Mouse (Mus musculus): Measurements from ENCODE around the gene Eloa. TPM values are rescaled to one million over a fixed set of nuclear protein-coding genes. Genes with fewer than 3 reads are reported as not detected.

The Eloa gene
- polyA plus RNA-seq, 1 experiment from 2014 or later: 36.4 TPM

DNA sequence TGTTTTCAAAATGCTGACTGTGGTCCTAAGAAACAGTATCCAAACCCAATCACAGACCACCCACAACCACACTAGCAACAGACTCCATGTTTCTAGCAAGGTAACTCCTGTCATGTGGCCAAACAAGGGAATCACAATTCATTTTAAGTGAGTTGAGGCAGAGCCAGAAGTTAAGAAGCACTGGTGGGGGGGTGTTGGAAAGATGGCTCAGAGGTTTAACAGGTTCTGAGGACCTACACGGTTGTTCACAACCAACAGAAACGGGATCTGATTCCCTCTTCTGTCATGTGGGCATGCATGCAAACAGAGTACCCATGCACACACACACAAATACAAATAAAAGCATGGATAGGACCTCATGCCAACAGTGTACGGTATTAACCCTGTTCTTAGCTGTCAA, 30.5 kb upstream of the Eloa start:
- Histone ChIP-seq H3K9me3 (no peaks in the 10 kb centered on the region), H3K27me3 (replicated peaks) (no peaks in the 10 kb centered on the region), H3K4me2 (peak overlapping the region; percentile 87), H3K27ac (no peak overlapping the region; the same call in 1 of the 2 replicates), H3K9ac (peak overlapping the region; percentile 99), H3K4me1 (peaks cover 21% of the 10 kb centered on the region), H3K4me3 (replicated peaks) (peak overlapping the region; percentile 71), H3K36me3 (peaks cover 40% of the 10 kb centered on the region)
- 2% methylated on average over 3 of the region's 3 CpGs for WGBS
- no peak for ATAC-seq (ENCODE audit: insufficient read depth, low FRiP score, low read depth)

DNA sequence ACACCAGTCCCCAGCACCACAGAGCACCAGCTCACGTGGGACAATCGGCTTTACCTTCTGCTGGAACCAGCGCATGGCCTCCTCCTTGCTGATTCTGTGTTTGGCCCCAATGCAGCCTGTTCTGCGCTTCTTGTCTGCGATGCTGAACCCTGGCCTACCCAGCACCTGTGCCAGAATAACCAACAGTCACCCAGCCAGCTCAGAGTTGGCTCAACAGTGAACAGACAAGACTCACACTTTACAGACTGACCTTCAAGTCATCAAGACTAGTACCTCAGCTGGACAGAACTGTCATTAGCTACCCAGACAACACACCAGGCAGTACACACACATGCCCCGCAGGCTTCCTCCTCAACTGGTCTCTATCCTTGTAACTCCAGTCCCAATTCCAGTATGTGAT, 28.7 kb upstream of the Eloa start:
- no peak overlapping the region for H3K9ac ChIP-seq
- peaks cover 21% of the 10 kb centered on the region for H3K4me1 ChIP-seq
- no peak overlapping the region for H3K4me2 ChIP-seq
- H3K9me3 ChIP-seq: no peaks in the 10 kb centered on the region
- 91% methylated on average over 6 of the region's 6 CpGs for WGBS
- peaks cover 49% of the 10 kb centered on the region for H3K36me3 ChIP-seq
- H3K27ac ChIP-seq: no peak overlapping the region
- H3K27me3 ChIP-seq (replicated peaks): no peaks in the 10 kb centered on the region
- ATAC-seq (ENCODE audit: insufficient read depth, low FRiP score, low read depth): no peak
- no peak overlapping the region for H3K4me3 ChIP-seq (replicated peaks)

DNA sequence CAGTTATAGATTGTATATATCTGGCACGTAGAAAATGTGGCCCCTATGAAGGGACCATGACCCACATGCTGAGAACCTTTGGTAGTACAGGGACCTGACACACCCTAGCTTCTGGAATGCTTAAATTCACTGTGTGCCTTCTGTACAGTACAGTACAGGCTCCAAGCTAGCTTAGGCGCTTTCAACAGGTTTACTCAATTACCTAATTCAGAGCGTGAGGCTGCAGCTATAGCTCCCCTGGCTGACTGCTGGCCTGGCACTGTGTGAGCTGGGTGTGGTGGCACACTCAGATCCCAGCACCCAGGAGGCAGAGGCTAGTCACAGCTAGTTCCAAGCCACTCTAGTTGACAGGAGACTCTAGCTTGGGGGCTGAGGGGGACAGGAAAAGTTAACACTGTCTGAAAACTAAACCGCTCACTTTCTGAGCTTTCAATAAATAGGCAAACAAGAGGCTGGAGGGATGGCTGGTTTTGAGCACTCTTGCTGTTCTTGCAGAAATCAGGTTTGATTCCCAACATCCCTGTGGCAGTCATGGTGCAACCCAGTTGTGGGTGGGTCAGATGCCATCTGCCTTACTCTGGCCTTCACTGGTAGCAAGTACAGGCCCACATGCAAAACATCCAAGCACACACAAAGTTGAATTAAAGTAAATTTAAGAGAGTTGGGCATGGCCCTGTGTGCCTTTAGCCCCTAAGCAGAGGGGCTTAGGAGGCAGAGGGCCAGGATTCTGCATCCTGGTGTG, 26.9 kb upstream of the Eloa start:
- Histone ChIP-seq H3K4me2 (no peak overlapping the region), H3K27ac (no peak overlapping the region), H3K4me3 (replicated peaks) (no peak overlapping the region), H3K27me3 (replicated peaks) (no peaks in the 10 kb centered on the region), H3K9ac (no peak overlapping the region), H3K9me3 (no peaks in the 10 kb centered on the region), H3K36me3 (peaks cover 52% of the 10 kb centered on the region), H3K4me1 (peaks cover 21% of the 10 kb centered on the region)
- 62% methylated on average over 4 of the region's 4 CpGs for WGBS
- peak; percentile 37 for ATAC-seq (ENCODE audit: insufficient read depth, low FRiP score, low read depth)

DNA sequence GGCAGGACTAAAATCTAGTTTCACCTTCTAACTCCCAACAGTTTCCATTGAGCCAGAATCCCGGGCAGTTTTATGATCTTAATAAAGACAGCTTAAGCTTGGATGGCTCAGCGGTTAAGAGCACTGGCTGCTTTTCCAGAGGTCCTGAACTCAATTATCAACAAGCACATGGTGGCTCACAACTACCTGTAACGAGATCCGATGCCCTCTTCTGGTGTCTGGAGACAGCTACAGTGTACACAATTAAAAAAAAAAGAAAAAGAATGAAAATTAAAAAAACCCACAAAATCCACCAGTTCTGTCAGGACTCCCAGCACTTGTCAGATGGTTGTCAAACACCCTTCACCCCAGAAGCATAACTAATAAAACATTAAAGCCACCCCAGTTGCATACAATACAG, 26.1 kb upstream of the Eloa start:
- Histone ChIP-seq H3K4me3 (replicated peaks) (no peak overlapping the region), H3K36me3 (peaks cover 52% of the 10 kb centered on the region), H3K27ac (no peak overlapping the region), H3K4me1 (peaks cover 21% of the 10 kb centered on the region), H3K9ac (no peak overlapping the region), H3K27me3 (replicated peaks) (no peaks in the 10 kb centered on the region), H3K4me2 (no peak overlapping the region), H3K9me3 (no peaks in the 10 kb centered on the region)
- 52% methylated on average over 4 of the region's 4 CpGs for WGBS
- ATAC-seq (ENCODE audit: insufficient read depth, low FRiP score, low read depth): no peak

DNA sequence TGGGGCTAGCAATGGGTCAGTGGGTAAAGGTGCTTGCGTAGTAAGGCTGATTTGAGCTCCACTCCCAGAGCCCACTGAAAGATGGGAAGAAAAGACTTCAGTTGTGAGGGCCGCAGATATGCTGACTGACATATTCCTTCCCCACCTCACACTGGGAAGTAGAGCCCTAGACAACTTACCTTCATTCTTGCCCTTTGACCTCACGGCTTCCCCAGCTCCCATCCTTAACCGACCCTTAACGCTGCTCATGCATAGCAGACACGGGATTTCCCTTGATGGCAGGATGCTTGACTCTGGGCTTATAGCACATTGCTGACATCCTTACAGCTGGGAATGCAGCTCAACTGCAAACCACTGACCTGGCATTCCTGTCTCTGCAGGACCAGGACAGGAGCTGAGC, 25.3 kb upstream of the Eloa start:
- Histone ChIP-seq H3K4me3 (replicated peaks) (no peak overlapping the region), H3K36me3 (peaks cover 51% of the 10 kb centered on the region), H3K4me1 (peaks cover 17% of the 10 kb centered on the region), H3K27me3 (replicated peaks) (no peaks in the 10 kb centered on the region), H3K4me2 (no peak overlapping the region), H3K9ac (no peak overlapping the region), H3K9me3 (no peaks in the 10 kb centered on the region), H3K27ac (no peak overlapping the region)
- 68% methylated on average over 6 of the region's 6 CpGs for WGBS
- no peak for ATAC-seq (ENCODE audit: insufficient read depth, low FRiP score, low read depth)

DNA sequence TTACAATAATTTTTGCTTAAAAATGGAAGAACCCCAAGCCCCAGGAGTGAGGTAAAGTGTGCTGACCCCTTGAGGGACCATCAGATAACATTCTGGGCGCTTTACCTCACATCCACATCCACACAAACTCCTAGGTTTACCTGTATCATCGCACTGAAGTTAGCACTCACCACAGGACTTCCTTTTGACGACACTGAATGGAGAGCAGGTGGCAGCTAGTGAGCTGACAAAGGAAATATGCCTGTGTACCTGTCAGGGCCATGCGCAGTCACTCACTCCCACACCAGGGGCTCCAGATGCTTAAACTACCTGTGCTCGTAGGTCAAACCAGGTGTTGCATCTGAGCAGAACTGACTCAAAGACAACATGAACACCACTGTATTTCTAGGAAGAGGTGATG, 23.5 kb upstream of the Eloa start:
- H3K4me1 ChIP-seq: 0 out of 2 replicates have a peak, but pooled peaks cover under 1% of the 10 kb centered on the region
- H3K27me3 ChIP-seq (replicated peaks): no peaks in the 10 kb centered on the region
- no peak overlapping the region for H3K4me3 ChIP-seq (replicated peaks)
- no peak overlapping the region for H3K27ac ChIP-seq
- 86% methylated on average over 5 of the region's 5 CpGs for WGBS
- H3K4me2 ChIP-seq: no peak overlapping the region
- ATAC-seq (ENCODE audit: insufficient read depth, low FRiP score, low read depth): no peak
- no peak overlapping the region for H3K9ac ChIP-seq
- H3K9me3 ChIP-seq: no peaks in the 10 kb centered on the region
- peaks cover 34% of the 10 kb centered on the region for H3K36me3 ChIP-seq

- no peaks in the 10 kb centered on the region for H3K9me3 ChIP-seq
- H3K27ac ChIP-seq: no peak overlapping the region
- H3K4me1 ChIP-seq: no peaks in the 10 kb centered on the region
- ATAC-seq (ENCODE audit: insufficient read depth, low FRiP score, low read depth): no peak
- WGBS: 81% methylated on average over 6 of the region's 6 CpGs
- H3K27me3 ChIP-seq (replicated peaks): no peaks in the 10 kb centered on the region
- H3K36me3 ChIP-seq: peaks cover 22% of the 10 kb centered on the region
- H3K4me2 ChIP-seq: no peak overlapping the region
- no peak overlapping the region for H3K4me3 ChIP-seq (replicated peaks)
- H3K9ac ChIP-seq: no peak overlapping the region
These were observed 22.3 kb upstream of the Eloa start for GRCm38 (mm10) chr4:136043784-136044400.

DNA sequence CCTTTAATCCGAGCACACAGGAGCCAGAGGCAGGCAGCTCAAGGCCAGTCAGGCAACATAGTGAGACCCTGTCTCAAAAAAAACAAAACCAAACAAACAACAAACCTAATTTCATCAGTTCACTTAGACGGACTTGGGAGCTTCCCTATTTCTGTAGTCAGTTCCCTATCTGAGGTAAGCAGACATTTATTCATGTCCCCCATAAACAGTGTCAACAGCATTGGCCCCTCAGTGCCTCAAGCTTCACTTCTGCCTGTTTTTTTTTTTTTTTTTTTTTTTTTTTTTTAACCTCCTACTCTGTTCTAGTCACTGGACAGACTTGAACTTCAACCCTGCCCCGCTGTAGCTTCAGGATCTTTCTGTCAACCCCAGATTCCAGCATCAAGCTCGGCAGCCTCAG, 13.5 kb upstream of the Eloa start:
- 69% methylated on average over 4 of the region's 4 CpGs for WGBS
- Histone ChIP-seq H3K4me1 (0 out of 2 replicates have a peak, but pooled peaks cover 5% of the 10 kb centered on the region), H3K36me3 (no peaks in the 10 kb centered on the region), H3K27me3 (replicated peaks) (no peaks in the 10 kb centered on the region), H3K27ac (no peak overlapping the region), H3K4me3 (replicated peaks) (no peak overlapping the region), H3K9me3 (no peaks in the 10 kb centered on the region), H3K9ac (no peak overlapping the region), H3K4me2 (no peak overlapping the region)
- ATAC-seq (ENCODE audit: insufficient read depth, low FRiP score, low read depth): no peak

GRCm38 (mm10) chr4:136033231-136033630, 11.7 kb upstream of the Eloa start:
- no peak overlapping the region for H3K4me2 ChIP-seq
- no peak overlapping the region for H3K4me3 ChIP-seq (replicated peaks)
- H3K36me3 ChIP-seq: no peaks in the 10 kb centered on the region
- no peak overlapping the region for H3K27ac ChIP-seq
- H3K4me1 ChIP-seq: 0 out of 2 replicates have a peak, but pooled peaks cover 5% of the 10 kb centered on the region
- H3K27me3 ChIP-seq (replicated peaks): no peaks in the 10 kb centered on the region
- no peak overlapping the region for H3K9ac ChIP-seq
- H3K9me3 ChIP-seq: no peaks in the 10 kb centered on the region
- 81% methylated on average over 1 of the region's 1 CpGs for WGBS
- ATAC-seq (ENCODE audit: insufficient read depth, low FRiP score, low read depth): no peak

DNA sequence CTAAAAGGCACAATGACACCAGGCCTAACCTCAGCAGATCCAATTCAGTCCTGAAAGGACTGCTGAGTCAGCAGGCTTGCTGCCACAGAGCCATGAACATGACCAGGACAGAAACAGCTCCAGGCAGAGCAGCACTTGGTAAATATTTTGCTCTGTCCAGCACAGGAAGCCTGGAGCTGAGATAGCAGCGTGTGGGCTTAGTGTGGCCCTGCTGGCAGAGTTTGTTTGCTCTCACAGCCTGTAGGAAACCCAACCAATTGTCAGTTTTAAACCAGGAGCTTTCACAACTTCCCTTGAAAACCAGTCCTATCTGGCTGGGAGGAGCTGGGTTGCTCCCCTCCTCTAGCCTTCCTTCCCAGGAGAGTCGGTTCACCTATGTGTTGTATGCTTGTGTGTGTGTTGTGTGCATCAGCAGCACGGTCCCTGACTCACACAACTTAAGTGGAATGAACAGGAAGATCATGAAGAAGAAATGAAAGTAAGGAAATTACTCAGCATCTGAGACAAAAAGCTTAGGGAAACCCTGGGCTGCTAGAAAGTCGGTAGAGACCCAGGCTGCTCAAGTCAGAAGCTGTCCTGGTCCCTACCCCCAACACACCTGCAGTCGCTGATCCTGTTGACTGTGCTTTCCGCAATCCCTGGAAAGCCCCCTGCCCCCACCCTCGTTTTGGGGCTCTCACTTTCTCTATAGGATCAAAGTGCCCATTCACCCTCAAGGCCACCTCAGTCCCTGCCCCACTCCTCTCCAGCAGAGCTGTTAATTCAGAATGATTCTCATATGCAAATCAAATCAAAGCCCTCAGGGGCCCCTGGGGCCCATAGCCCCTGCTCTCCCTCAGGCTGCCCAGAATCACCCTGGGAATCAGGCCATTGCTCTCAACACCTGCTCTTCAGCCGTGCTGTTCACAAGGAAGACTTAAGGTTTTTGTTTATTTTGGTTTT, 9.7 kb upstream of the Eloa start:
- no peak overlapping the region for H3K9ac ChIP-seq
- H3K27ac ChIP-seq: peak overlapping the region; percentile 57
- H3K36me3 ChIP-seq: no peaks in the 10 kb centered on the region
- peak overlapping the region; percentile 11; the same call in 1 of the 2 replicates for H3K4me2 ChIP-seq
- ATAC-seq (ENCODE audit: insufficient read depth, low FRiP score, low read depth): peak; percentile 83
- 0 out of 2 replicates have a peak, but pooled peaks cover 5% of the 10 kb centered on the region for H3K4me1 ChIP-seq
- no peaks in the 10 kb centered on the region for H3K9me3 ChIP-seq
- WGBS: 11% methylated on average over 8 of the region's 8 CpGs
- H3K4me3 ChIP-seq (replicated peaks): no peak overlapping the region
- H3K27me3 ChIP-seq (replicated peaks): no peaks in the 10 kb centered on the region

DNA sequence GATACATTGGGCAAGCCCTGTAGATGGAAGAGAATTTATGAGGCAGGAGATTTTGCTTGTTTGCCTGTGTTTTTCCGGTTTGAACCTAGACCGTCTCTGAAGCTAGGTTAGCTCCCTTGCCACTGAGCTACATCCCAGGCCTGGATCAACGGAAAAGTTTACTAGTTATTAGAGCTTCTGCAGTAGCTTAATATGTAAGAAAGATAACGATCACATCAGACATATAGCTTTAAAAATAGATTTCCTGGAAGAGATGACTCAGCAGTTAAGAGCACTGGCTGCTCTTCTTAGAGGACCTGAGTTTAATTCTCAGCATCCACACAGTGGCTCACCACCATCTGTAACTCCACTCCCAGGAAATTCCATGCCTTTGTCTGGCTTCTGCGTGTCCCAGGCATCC, 7.1 kb upstream of the Eloa start:
- 72% methylated on average over 5 of the region's 5 CpGs for WGBS
- H3K4me3 ChIP-seq (replicated peaks): no peak overlapping the region
- no peak overlapping the region for H3K27ac ChIP-seq
- no peaks in the 10 kb centered on the region for H3K27me3 ChIP-seq (replicated peaks)
- no peaks in the 10 kb centered on the region for H3K9me3 ChIP-seq
- no peak overlapping the region for H3K9ac ChIP-seq
- ATAC-seq (ENCODE audit: insufficient read depth, low FRiP score, low read depth): no peak
- no peaks in the 10 kb centered on the region for H3K36me3 ChIP-seq
- no peak overlapping the region for H3K4me2 ChIP-seq
- 0 out of 2 replicates have a peak, but pooled peaks cover 5% of the 10 kb centered on the region for H3K4me1 ChIP-seq
